Mouse (Mus musculus) gastrocnemius, postnatal 14 days (tissue): ENCODE results near the gene Prrx2. TPM values are rescaled to one million over a fixed set of nuclear protein-coding genes. Genes with fewer than 3 reads are reported as not detected.

Experiments used
- DNase-seq: peaks from one replicate; pipeline ENCODE4 v3.0.0; 2021; ENCODE audit warnings: mixed read lengths
- intact Hi-C: fragments of 180-260 bp; cut with DNase I; formaldehyde crosslinking; loops from one replicate; pipeline ENCODE4 v1.15.1; 2025; ENCODE audit warnings: low total_unique reads
- total RNA-seq, 2 experiments: library from RNA; stranded (reverse); gene quantifications; 2 replicates each; pipeline ENCODE4 v1.2.3; 2021

Prrx2 gene
- total RNA-seq, 2 experiments from 2014 or later: 2.0 to 3.5 TPM

DNA sequence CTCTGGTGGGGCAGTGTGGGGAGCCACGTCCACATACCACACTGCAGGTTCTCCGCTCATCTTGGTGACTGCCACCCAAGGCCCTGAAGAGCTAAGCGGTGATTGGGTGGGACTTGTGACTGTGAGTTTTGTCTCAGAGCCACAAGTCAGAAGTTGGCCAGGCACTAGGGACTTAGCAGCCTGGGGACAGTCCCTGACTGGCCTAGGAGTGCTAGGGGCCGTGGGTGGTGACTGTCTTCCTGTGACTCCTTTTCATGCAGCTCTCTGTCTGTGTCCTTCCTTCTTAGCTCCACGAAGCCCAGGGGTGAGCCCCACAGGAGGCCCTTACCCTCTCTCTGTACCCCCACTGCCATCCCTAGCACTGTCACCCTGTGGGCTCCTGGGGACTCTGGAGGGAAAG is 14.9 kb upstream of the Prrx2 start:
- intact Hi-C loops: no loop called here
- DNase-seq: no peak

DNA sequence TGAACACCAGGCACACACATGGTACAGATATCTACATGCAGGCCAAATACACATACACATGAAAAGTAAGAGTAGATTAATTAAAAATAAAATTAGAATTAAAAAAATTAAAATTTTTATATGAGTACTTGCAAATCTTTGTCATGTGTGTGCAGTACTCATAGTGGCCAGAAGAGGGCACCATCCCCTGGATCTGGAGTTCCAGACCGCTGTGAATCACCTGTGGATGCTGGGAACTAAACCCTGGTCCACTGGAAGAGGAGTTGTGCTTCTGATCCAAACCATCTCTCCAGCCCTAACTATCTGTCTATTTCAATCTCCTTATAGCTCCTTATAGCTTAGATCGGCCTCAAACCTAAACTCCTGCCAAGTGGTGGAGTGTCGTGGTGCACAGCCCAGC is 13.7 kb upstream of the Prrx2 start:
- DNase-seq: no peak
- intact Hi-C loops: no loop called here

DNA sequence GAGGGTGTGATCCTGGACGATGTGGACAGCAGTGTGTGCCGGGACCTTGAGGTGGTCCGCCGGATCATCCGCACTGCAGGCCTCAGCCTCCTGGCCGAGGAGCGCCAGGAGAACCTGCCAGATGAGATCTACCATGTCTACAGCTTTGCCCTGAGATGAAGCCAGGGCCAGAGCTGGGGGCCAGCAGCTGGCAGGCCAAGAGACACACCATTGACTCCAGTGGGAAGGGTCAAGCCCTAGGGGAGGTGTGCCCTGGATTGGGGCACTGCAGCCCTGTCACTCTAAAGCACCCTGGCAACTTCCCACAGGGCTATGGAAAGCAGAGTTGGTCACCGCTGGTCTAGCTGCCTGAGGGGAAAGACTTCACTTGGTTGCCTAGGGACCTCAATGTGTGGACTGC is 12.3 kb upstream of the Prrx2 start:
- no peak for DNase-seq
- intact Hi-C loops: no loop called here

DNA sequence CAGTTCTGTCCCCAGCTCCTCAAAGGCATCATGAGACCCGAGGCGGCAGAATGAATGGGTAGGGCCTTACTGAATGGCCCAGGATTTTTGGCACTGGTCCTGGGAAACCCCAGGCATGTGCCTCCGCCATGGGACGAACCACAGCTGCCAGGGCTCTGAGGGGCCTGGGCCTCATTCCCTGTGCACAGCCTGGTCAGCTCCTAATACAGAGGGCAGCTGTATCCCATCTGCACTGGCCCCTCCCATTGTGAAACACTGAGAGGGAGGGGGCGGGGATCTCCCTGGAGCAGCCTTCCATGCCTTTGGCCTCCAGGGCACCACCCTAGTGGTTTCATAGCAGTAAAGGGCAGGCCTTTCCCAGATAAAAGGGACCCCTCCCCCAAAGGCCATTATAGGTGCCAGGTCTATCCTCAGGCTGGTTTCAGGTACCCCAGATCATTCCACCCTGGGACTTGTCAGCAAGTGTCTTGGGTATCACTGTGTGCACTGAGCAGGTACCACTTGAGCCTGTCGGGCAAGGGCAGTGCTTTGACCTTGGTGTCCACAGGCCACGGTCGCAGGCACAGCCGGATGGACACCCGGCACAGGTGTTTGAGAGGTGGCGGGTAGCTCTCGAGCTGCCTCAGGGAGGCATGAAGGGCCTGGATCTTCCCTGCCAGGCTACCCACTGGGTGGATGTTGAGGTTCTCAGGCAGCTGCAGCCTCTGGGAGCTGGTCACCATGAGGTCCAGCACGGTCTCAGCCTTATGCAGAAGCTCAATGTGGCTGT is 11.2 kb upstream of the Prrx2 start:
- intact Hi-C loops: no loop called here
- peak; percentile 57 for DNase-seq

DNA sequence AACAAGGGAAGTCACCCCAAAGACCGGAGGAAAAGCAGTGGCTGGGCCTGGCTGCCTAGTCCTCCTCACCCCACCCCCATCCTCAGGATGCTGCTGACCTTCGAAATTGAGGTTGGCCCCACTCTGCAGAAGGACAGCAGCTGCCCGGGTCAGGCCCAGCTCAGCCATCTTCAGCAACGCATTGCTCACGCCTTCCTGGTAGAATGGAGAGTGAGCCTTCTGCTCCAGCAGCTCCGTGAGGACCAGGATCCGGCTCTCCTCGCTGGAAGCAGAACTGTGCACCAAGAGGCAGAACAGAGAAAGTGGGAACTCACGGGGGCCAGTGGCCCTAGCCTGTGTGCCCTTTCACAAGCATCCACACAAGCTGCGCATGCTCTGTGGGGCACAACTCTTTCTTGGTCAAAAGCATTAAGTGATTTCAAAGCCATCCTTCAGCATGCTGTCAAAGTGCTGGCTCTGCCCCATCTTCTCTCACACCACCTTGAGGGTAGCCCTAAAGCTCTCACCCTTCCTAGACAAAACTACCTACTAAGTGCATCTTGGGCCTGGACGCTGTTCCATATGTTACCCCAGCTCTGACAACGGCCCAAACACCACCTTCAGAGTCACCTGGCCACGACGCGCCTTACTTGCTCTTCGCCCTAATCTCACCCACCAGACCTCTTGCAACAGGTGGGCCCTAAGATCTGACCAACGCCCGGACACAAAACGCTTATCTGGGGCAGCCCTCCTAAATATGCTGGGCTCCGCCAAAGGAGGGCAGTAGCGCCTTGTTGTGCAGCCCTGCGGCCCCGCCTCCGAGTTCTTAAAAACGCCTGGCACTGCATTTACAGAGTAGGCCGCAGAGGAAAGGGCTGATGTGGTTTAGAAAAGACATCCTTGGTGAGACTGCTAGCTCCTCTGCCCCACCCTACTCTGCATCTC is 7.7 kb upstream of the Prrx2 start:
- intact Hi-C loops: loop anchor here (5.0 kb wide), 1 partner anchor 110 kb away; no protein-coding TSS in a partner anchor
- peak; percentile 54 for DNase-seq

DNA sequence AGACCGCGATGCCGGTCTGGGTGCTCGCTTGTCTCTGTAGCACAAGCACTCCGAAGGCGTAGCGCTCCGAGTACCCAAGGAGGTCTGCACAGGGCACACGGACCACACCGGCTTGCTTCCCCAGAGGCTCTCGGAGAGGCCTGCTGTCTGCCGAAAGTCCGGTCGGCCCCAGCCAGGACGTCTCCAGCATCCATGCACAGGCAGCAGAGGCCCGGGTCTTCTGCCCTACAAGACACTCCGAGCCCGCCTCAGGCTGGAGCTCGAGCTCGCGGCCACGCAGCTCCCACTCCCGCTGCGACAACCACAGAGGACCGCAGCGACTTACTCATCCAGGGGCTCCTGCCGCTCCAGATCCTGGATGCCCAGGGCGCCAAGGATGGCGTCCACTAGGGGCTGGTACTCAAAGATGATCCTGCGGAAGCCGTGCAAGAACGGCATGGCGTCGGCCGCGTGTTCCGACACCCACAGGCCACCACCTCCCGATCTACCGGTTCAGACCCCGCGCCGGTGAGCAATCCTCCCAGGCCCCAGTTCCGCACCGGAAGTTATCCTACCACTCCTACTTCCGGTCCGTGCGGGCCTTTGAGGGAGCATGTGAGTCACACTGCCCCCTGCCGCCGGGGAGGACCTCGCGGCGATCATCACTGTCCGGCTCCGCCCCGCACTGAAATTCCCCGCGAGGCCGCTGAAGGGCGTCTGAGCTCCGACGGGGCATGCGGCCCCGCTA is 6.9 kb upstream of the Prrx2 start:
- DNase-seq: peak; percentile 95
- intact Hi-C loops: loop anchor here (5.0 kb wide), 1 partner anchor 109 kb away; no protein-coding TSS in a partner anchor

DNA sequence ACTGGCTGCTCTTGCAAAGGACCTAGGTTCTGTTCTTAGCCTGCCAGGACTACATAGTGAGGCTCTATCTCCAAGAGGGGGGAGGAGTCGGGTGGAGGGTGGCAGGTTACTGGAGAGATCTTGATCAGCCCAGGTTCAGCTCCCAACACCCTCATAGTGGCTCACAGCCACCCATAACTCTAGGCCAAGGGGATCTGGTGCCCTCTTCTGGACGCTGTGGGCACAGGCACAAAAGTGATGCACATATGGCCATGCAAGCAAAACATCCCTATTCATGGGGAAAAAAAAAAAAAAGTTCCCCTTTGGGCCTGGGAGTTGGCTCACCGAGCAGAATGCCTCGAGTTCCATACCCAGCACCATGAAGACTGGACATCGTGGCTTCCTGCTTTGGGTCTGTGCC is 5.5 kb upstream of the Prrx2 start:
- intact Hi-C loops: loop anchor here (5.0 kb wide), 1 partner anchor 108 kb away; no protein-coding TSS in a partner anchor
- DNase-seq: no peak

DNA sequence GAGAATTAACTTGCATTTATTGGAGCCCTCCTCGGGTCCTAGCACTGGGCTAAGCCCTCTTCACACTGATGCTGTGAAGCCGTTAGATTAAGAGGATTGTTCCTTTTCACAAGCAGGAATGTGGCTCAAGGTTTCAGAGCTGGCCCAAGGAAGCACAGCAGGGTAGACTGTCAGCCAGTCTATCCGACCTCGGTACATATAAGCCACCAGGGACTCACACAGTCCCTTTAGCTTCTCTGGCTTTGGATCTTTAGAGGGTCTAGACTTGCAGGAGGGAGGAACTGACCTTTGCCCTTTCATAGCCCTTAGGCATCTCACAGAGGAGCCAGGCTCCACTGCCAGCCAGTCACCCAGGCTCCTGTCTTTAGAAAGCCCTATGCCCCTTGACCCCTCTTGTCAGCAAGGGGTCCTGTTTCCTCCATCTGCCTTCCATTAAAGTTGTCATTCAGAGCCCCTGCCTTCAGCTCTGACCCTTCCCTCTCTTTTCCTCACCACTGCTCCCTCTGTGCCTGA is 4.4 kb upstream of the Prrx2 start, which contains the start of gene Asb6:
Asb6 (minus strand) TSS at position 51 of the 513 bp plus-strand sequence.
- DNase-seq: no peak
- intact Hi-C loops: no loop called here

DNA sequence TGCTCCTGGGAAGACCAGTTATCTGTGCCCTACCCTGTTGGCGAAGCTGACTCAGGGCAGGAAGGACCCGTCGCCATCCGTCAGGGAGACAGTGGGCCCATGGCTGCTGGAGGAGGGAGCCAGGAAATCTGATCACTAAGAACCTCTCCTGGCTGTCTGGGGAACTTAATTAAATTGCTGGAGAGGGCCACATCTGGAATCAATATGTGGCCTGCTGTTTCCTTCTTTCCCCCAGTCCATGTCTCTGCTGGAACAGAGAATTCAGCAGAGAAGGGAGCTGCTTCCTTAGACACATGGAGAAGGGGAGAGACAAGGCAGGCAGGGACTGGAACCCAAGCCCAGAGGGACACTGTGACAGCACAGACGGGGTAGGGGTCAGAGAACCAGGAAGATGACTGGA is 1.1 kb upstream of the Prrx2 start:
- intact Hi-C loops: no loop called here
- no peak for DNase-seq

DNA sequence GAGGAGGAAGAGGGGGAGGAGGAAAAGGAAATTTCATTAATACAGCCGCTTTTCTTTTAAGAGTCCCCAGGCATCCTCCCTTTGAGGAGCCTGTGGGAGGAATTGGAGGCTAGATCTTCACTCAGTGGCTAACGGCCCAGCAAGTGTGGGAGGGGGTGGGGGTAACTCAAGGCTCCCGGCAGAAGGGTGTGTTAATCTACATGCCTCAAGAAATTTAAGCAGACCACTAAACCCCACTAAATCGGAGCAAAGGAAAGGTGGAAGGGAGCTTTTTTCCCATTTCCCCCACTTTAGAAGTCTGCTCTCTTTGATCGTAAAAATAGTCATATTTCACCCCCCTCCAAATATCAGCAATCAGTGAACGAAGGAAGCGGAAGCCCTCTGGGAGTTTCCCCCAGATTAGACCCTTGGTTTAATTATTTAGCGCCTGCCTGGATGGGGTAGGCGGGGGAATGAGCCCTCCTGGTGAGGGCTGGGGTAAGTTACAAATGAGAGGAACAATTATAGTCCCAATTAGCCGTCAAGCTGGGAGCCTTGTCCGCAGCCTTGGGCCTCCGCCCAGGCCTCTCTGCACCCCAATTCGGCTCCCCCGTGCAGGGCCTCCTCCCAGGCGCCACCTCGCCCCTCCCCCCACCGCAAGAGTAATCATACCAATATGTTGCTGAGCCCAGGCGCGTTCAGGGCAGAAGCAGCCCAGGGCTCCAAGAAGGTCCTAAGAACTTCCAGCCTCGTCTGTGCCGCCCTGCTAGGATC is 1.6 kb downstream of the Prrx2 start:
- DNase-seq: no peak
- intact Hi-C loops: no loop called here

DNA sequence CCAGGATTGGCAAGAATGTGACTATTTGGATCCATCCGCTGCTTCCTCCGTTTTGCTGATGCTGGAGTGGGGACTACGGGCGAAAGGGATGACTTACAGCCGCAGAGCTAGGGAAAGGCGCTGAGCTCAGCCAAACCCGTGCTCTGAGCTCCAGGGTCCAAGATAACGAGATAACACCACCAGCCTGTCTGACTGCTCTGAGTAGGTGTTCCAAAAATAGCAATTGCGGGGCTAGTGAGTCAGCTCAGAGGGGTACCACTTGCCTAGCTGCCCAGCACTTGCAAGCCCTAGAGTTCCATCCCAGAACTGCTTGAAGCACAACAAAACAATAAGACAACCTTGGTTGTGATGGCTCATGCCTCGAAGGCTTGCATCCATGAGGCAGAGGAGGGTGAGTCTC is 7.8 kb downstream of the Prrx2 start:
- no peak for DNase-seq
- intact Hi-C loops: no loop called here

DNA sequence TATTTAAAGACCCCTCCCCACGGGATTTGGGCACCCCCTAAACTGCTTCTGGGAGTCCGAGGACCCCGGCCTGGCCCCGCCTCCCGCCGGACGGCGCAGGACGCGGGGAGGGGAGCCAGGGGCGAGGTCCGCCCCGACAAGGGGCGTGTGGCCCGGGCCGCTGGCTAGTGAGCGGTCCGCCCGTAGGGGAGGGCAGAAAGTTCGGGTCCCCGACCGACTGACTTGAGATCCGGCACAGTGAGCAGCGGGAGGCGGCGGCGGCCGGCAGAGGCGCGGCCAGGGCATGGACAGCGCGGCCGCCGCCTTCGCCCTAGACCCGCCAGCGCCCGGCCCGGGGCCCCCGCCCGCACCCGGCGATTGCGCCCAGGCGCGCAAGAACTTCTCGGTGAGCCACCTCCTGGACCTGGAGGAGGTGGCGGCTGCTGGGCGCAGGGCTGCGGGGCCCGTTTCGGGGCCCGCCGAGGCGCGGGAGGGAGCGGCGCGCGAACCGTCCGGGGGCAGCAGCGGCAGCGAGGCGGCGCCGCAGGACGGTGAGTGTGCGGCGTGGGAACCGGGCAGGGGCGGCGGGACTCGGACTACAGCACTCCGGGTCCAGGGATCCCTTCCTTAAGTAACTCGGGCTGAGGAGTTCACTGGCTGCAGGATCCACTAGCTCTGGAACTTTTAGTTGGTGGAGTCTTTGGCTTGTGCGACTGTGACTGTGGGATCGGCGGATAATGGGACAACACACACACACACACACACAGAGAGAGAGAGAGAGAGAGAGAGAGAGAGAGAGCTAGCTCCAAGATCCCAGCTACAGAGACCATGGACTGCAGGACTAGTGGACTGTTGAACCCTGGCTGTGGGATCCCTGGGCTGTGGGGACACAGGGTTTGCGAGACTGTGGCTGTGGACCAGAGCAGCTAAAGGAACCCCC is 10.6 kb downstream of the Prrx2 start:
- intact Hi-C loops: no loop called here
- peak; percentile 53 for DNase-seq

DNA sequence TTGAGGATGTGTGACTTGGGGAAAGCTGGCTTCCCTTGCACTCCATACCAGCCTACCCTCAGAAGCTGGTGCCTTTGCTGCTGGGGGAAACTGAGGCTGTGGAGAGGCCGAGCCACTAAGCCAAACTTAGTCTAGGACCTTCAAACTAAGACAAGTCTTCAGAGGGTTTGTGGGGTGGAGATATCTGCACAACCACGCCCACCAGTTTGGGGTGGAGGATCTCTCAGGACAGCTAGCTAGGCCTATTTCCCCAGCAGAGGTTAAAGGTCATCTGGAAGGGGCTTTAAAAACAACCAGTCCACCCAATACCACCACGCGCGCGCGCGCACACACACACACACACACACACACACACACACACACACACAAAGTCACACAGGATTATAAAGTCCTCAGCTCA is 11.5 kb downstream of the Prrx2 start:
- no peak for DNase-seq
- intact Hi-C loops: no loop called here

DNA sequence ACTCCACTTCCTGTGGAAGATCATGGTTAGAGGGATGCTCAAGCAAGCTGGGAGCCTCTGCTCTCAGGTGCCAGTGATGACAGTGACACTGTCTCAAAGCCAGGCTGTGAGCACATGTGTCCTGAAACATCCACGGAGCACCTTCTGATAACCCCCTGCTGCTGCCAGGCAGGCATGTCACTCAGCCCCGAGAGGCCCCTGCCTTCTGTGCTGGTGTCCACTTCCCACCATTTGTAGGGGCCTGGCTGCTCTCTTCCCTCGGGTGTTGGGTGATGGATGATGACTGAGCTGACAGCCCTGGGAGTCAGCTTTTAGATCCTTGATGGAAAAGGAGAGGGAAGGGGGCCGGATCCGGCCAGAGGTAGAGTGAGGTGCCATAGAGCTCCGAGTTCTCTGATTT is 12.0 kb downstream of the Prrx2 start:
- DNase-seq: no peak

DNA sequence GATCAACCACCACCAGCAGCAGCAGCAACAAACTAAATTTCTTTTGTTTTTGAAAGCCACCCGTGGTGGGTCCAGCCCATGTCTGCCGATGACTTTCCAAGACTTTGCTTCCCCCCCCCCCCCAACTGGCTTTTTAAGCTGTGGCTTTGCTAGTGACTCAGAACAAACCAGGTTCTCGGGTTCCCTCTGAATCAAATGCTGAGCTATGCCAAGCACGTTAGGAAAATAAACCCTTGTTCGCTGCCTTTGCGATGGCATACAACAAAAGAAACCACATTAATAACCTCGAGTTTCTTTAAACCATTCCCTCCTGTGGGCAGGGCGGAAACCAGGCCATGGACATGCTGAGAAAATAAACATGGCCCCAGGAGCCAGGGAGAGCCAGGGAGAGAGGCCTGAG is 13.4 kb downstream of the Prrx2 start:
- intact Hi-C loops: no loop called here
- no peak for DNase-seq

More for the DNA sequence above, 12.0 kb downstream of the Prrx2 start:
- intact Hi-C loops: no loop called here

DNA sequence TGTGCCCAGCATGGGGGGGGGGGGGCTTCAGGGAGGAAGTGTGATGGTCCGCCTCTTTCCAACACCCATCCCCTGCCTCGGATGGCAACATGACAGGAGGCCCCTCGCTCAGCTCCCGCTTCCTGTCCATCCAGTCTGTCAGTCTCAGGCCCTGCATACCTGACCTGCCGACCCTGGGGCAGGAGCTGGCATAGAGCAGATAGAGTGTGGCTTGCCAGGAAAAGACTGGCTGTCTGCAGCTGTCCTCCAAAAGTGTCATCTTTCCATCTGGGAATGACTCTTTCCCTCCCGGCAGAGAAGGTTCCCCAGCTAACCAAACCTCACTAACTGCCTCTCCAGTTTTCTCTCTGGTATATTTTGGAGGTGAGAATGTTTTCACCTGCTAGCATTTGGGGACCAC is 15.8 kb downstream of the Prrx2 start:
- intact Hi-C loops: no loop called here
- no peak for DNase-seq

DNA sequence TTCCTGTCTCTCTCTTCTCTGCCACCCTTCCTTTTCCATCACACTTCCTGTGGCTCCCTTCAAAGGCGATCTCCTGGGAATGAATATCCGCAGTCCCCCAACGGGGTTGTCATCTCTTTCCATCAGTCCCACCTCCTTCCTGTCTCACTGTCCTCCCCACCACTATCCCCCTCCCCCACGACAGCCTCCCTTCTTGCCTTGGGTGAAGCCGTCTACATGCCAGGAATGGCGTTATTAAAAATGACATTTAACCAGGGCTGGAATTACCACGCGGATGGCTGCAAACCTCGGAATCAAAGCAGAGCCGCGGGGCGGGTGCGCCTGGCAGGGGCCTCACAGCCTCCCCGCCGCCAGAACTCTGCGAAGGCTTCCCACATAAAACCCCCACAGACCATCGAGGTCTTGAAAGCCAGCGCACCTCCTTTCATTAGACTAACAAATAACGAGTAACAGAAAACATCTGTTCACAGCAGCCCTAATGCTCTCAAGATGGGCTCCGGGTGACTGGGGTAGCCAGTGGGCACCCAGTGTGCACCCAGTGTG is 18.1 kb downstream of the Prrx2 start:
- DNase-seq: no peak
- intact Hi-C loops: no loop called here

DNA sequence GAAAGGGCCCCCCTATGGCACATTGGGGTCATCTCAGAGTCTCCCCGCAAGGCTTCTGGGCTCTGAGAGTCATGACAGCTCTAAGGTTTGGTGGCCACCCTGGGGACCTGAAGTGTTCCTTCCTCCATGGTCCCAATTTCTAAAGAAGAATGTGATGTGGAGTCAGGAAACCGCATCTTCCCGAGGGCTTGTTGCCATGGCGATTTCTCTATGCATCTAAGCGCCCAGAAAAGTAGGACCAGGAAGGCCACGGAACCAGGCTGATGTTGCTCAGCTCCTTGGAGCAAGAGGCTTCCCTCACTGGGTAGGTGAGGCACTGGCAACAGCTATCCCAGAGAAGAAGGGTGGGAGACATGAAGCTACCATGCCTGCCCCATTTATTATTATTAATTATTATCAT is 22.3 kb downstream of the Prrx2 start:
- intact Hi-C loops: no loop called here
- DNase-seq: no peak
